Mouse (Mus musculus): ENCODE results near the gene Ei24.

DNA sequence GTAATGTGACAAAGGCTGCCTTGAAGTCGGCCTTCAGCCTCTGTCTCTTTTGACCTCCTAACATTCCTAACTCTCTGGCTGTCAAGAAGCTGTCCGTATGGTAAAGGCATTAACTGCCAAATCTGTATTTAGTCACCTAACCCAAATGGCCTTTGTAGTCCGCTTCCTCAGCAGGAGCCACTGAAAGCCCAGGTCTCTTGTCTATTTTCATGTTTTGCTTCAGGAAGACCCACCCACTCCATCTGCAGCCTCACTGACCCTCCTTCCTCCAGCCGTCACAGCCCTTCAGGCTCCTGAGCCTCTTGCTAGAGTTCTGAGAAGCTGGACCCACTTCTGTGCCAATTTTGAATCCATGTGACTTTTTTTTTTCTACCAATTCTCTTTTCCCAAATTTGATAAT is 21.7 kb upstream of the Ei24 start:
- TF ChIP-seq POLR2A (IDR thresholded peaks at IDR 0.05; ENCODE audit: low read depth, low read length), result no peak
- TF ChIP-seq CTCF (conservative IDR thresholded peaks at IDR 0.05; ENCODE audit: insufficient read depth, insufficient read length, low read depth, low read length), result no peak
